Comparison of ENCODE assay signal across 17 mouse cellular contexts in the genomic region with DNA sequence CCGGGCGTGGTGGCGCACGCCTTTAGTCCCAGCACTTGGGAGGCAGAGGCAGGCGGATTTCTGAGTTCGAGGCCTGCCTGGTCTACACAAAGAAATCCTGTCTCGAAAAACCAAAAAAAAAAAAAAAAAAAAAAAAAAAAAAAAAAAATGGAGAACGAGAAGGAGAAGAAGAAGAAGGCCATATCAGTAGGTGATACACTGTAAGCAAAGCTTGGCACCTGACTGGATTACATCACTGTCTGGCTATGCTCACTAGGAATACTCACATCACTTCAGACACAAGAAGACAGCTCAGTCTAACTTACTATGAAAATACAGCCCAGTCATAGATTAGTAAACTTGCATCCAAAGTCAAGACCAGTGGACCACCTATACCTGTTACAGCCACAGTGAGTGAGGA.
"Had no signal": no experiment of that assay in that cellular context is flagged by ENCODE, and none has a peak within 500 bp of the region (broad histone marks: within the 10 kb centered on the region; RNA-seq: fewer than 3 reads in every experiment).

No protein-coding gene starts in this region.

- H3K27me3 ChIP-seq: liver, embryonic 15.5 days; lung, embryonic 15.5 days; megakaryocyte, embryonic 14.5 days; midbrain, embryonic 13.5 days; midbrain, embryonic 15.5 days; neural tube, embryonic 12.5 days; stomach, embryonic 15.5 days had no signal

- H3K9me3 ChIP-seq: liver, embryonic 15.5 days; lung, embryonic 15.5 days; megakaryocyte, embryonic 14.5 days; stomach, embryonic 15.5 days had no signal

- H3K4me3 ChIP-seq: liver, embryonic 15.5 days; lung, embryonic 15.5 days; megakaryocyte, embryonic 14.5 days; midbrain, embryonic 13.5 days; midbrain, embryonic 15.5 days; neural tube, embryonic 12.5 days; stomach, embryonic 15.5 days had no signal

- H3K36me3 ChIP-seq: midbrain, embryonic 15.5 days; stomach, embryonic 15.5 days had no signal

- H3K4me1 ChIP-seq: neural tube, embryonic 12.5 days had no signal

- H3K27ac ChIP-seq: liver, embryonic 15.5 days; lung, embryonic 15.5 days; macrophage; midbrain, embryonic 13.5 days; midbrain, embryonic 15.5 days; neural tube, embryonic 12.5 days; stomach, embryonic 15.5 days; stomach, postnatal 0 days had no signal

- H3K9ac ChIP-seq: liver, embryonic 15.5 days; liver, postnatal 0 days; lung, embryonic 15.5 days; midbrain, embryonic 13.5 days; midbrain, embryonic 15.5 days; neural tube, embryonic 12.5 days; stomach, embryonic 15.5 days had no signal

- H3K4me2 ChIP-seq: liver, embryonic 15.5 days; lung, embryonic 15.5 days; midbrain, embryonic 13.5 days; midbrain, embryonic 15.5 days; neural tube, embryonic 12.5 days; stomach, embryonic 15.5 days had no signal

- ATAC-seq: liver, postnatal 0 days; lung, postnatal 0 days; midbrain, embryonic 13.5 days; midbrain, embryonic 15.5 days had no signal

- DNase-seq: liver, postnatal 0 days; lung, adult 2 months; lung, postnatal 14 days; lung, postnatal 36 days; right cerebral cortex, postnatal 14 days; thymus, adult 2 months; thymus, postnatal 25 days had no signal
